Mouse (Mus musculus) frontal cortex, postnatal 10 days (tissue): Measurements from ENCODE around the gene Acvr1c.

Experiments
- DNase-seq, 2 experiments: peaks; one replicate each; pipeline ENCODE4 v3.0.0; 2022; ENCODE audit warnings: low spot score in 2 of 2, mixed read lengths in 1 of 2

Gene Acvr1c

DNA sequence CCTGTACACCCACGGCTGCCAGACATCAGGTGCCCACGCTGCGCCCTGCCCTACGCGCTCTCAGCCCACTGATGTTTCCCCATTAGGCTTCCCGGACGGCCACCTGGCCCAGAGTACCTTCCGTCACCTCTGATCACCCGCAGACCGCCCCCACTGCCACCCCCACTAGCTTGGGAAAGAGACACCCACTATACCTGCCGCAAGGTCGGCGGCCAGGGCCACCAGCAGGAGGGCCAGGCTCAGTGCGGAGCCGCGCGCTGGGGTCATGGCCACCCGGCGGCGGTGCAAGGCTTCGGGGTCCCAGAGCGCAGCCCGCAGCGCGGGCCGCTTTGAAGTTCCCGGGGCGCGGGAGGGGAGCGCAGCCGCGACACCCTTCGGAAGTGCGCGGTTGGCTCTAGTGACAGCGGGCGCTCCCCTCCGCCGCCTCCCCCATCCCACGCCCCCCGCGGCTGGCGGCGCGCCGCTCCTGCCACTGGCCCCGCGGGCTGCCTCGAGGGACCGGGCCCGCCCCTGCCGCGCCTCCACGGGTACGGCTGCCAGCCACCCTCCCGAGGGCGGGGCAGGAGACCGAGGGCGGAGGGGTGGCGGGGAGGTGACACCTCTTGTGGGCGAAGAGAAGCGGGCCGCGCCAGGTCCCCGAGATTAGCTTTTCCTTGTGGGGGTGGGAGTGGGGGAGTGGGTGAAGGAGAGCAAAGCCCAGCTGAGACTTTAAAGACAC lies at the start of gene Acvr1c:
TSS of gene Acvr1c (minus strand) at position 482 of the 718 bp plus-strand sequence.
- DNase-seq, result peak; percentile 22 to 30

DNA sequence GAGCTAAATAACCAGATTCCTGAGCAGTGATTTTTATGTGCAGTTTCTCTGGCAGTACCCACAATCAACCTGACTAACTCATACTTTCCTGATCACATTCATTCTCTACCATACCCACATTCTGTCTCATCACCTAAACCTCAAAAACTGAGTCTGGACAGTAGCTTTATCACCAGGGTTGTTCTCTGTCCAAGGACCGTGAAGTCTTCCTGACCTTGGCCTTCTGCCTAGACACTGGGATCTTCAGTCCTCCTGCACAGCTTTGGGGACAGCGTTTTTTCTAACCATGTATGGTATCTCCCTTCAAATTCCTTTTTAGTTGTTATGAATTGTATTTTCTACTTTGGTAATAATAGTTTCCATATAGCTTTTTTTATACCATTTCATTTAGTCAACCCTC lies 45.8 kb upstream of the Acvr1c start:
- no peak for DNase-seq

GRCm38 (mm10) chr2:58388601-58389000 lies 30.9 kb upstream of the Acvr1c start:
- no peak for DNase-seq

DNA sequence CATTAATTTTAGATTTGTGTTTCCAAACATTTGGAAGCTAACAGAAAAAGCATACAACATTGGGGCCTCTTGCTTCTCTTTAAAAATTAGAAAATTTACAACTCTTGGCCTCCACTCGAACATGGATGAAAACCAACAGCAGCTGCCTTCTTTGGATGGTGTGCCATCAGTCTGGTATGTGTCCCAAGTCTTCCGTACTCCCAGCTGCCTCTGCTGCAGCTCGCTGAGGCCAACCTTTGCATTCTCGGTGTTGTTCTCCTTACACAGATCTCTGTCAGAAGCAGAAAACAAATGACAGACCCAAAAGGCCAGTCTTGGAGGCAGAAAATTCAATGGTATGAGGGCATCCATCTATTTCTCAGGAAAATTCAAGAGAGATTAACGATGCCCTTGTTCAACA lies 22.3 kb upstream of the Acvr1c start:
- no peak for DNase-seq

DNA sequence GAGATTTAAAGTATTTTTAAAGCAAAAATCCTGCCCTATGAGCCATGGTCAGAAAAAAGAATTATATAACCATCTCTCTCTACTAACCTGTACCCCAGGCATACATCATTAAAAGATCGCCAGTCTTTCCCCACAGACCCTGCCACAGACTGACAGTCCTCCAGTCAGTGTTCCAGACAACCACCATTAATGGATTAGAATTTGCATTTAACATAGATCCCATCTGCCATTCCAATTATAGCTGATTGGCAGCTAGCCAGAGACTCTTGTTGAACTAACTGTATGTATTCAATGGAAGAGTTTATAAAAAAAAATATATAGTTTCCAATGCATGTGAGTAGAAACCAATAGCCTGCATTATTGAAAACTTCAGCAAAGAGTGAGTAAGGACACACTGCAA lies 21.8 kb upstream of the Acvr1c start:
- no peak for DNase-seq

DNA sequence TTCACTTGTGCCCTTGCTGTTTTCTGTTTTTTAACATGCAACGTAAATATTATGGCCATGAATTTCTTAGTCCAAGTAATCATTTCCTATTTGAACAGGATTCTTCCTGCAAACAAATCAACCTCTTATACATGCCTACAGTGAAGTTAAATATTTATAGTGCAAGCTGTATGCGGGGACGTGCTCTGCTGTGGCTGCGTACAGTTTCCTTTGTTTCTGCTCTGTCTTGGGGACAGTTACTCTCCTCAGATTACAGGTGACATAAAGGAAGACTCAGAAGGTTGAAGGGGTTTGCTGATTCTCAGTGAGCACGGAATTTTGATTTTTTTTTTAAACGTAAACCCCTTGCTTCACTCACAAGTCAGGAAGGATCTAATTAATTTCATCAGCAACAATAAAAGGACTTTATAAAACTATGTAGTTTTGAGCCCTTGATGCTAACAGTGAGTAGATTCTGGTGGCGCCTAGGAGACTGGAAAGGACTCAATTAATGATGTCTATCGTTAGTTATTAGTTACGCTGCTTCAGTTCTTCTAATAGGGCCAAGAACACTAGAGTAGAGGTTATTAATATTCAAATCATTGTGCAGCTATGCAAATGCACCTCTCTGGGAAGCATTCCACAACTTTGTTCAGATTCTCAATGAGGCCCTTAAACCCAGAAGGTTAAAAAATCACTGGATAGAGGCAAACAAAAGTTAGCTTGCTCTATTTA lies 19.9 kb upstream of the Acvr1c start:
- no peak for DNase-seq

GRCm38 (mm10) chr2:58366196-58366595 lies 8.5 kb upstream of the Acvr1c start:
- DNase-seq, result no peak

- DNase-seq, result no peak
Measured at GRCm38 (mm10) chr2:58361361-58362046, 3.8 kb upstream of the Acvr1c start.

DNA sequence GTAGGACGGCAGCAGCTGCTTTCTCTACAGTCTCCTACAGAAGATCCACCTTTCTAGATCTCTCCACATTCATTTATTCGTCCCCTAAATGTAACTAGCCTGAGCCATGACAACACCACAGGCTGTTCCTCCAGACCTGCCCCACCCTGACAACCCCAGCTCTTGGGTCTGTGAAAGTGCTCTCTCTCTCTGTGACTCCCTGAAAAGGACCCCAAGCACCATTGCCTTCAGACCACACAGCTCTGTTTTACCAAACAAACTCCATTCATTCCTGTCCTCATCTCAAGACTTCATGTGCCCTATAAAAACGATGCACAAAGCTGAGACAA lies 401 bp upstream of the Acvr1c start:
- DNase-seq, result no peak

DNA sequence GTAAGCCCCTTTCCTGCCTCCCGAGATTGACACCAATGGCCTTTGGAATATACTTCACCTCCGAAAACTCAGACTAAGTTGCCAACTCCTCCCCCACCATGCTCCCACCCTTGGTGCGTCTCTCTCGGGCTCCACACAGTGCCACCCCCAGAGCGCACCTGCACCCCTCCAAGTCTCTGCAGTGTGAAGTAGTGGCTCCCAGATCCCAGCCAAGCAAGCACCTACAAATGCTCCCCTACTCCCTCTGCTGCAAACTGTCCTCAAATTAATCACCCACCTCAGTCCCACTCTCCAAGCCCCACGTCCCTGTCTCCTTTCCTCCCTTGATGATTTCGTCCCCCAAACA lies 654 bp downstream of the Acvr1c start:
- DNase-seq, result no peak

- DNase-seq, result no peak
Measured at GRCm38 (mm10) chr2:58354389-58354788, 3.3 kb downstream of the Acvr1c start.

- DNase-seq, result no peak
Measured at GRCm38 (mm10) chr2:58352846-58353245, 4.8 kb downstream of the Acvr1c start.

GRCm38 (mm10) chr2:58350657-58351056 lies 7.0 kb downstream of the Acvr1c start:
- DNase-seq, result no peak

- no peak for DNase-seq
Measured at GRCm38 (mm10) chr2:58336730-58337129, 21.0 kb downstream of the Acvr1c start.

GRCm38 (mm10) chr2:58329589-58329988 lies 28.1 kb downstream of the Acvr1c start:
- DNase-seq, result no peak

GRCm38 (mm10) chr2:58324118-58324901 lies 33.4 kb downstream of the Acvr1c start:
- DNase-seq, result peak; percentile 45 to 59

GRCm38 (mm10) chr2:58323274-58323673 lies 34.4 kb downstream of the Acvr1c start:
- DNase-seq, result no peak

GRCm38 (mm10) chr2:58316186-58316585 lies 41.5 kb downstream of the Acvr1c start:
- no peak for DNase-seq

DNA sequence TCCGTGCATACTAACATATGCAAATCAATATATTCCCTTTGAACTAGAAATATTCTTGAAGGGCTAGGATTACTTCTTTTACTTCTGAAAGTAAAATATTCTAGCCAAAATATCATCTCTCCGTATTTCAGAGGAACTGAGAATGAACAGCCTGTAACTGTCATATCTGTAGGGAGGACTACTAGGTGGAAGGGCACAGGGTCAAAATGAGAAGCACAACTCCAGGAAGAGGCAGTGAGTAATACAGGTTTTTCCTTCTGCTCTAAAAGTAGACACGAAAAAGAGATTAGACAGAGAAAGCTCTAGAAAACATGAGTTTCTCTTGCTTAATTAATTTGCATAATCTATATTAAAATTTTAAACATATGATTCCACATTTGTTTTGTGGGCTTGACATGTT lies 48.0 kb downstream of the Acvr1c start:
- no peak for DNase-seq

DNA sequence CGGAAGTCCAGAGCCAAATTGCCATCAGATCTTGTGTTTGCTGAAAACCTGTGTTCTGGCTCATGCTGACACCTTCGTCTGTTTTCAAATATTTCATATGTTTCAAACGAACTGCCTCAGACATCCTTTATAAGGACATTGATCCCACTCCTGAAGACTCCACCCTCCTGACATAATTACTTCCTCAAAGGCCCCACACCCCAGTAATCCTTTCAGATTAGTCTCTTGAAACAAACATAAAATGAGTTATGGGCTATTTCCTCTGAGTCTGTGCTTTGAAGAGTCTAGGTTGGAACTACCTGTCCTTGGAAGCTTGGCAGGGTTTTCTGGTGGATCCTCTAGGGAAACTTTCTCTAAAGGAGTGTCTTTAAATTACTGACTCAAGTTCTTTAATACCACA lies 53.2 kb downstream of the Acvr1c start:
- no peak for DNase-seq

- DNase-seq, result no peak
Measured at GRCm38 (mm10) chr2:58289759-58290431, 67.8 kb downstream of the Acvr1c start.

GRCm38 (mm10) chr2:58289331-58289730 lies 68.4 kb downstream of the Acvr1c start:
- no peak for DNase-seq
